Mouse (Mus musculus) heart, embryonic 11.5 days (tissue): ENCODE measurements around the gene Fam25c. TPM values are rescaled to one million over a fixed set of nuclear protein-coding genes. Genes with fewer than 3 reads are reported as not detected.
"Not testable (repeated sequence)": the region's sequence is repeated elsewhere in the genome, so short reads cannot be mapped to it uniquely, and the experiment has no call there.

Experiments used
- ATAC-seq: fragments of 200-750 bp; cut with Nextera tagmentation; replicated peaks from 2 replicates; pipeline ENCODE4 v1.8.0; 2017; ENCODE audit warnings: moderate library complexity; ENCODE audit not compliant: insufficient number of reproducible peaks, low FRiP score, low TSS enrichment
- H3K27ac ChIP-seq: fragments of 300-500 bp; sonication (generic); 2 replicates; pipeline ENCODE4 v1.5.1; 2014; ENCODE audit warnings: mild to moderate bottlenecking, low read depth, low read length
- H3K27me3 ChIP-seq: fragments of 300-500 bp; sonication (generic); 2 replicates; pipeline ENCODE4 v1.6.1; 2014; ENCODE audit warnings: mild to moderate bottlenecking, low read length, mixed read lengths; ENCODE audit not compliant: control insufficient read depth, insufficient read depth
- H3K36me3 ChIP-seq: fragments of 300-500 bp; sonication (generic); 2 replicates; pipeline ENCODE4 v1.6.1; 2014; ENCODE audit warnings: mild to moderate bottlenecking, low read length, moderate library complexity, mixed read lengths; ENCODE audit not compliant: control insufficient read depth, insufficient read depth
- H3K4me1 ChIP-seq: fragments of 300-500 bp; sonication (generic); 2 replicates; pipeline ENCODE4 v1.6.1; 2014; ENCODE audit warnings: low read length; ENCODE audit not compliant: control insufficient read depth, insufficient read depth
- H3K4me2 ChIP-seq: fragments of 300-500 bp; sonication (generic); 2 replicates; pipeline ENCODE4 v1.6.1; 2014; ENCODE audit warnings: mild to moderate bottlenecking, moderate library complexity
- H3K4me3 ChIP-seq: fragments of 300-500 bp; sonication (generic); 2 replicates; pipeline ENCODE4 v1.5.1; 2014; ENCODE audit warnings: low read depth, low read length
- H3K9ac ChIP-seq: fragments of 300-500 bp; sonication (generic); 2 replicates; pipeline ENCODE4 v1.6.1; 2014; ENCODE audit warnings: mild to moderate bottlenecking, low read depth, low read length, moderate library complexity
- H3K9me3 ChIP-seq: fragments of 300-500 bp; sonication (generic); replicated peaks from 2 replicates; pipeline ENCODE4 v1.6.1; 2016; ENCODE audit warnings: low read length; ENCODE audit not compliant: control insufficient read depth
- WGBS: fragments of 180-500 bp; shearing (Covaris S2); extraction: QIAGEN DNeasy Blood & Tissue Kit; methylation state at CpG from one replicate; pipeline ENCODE4 v1.1.7; 2014; ENCODE audit not compliant: insufficient replicate concordance; 5-methylcytosine and 5-hydroxymethylcytosine counted together
- polyA plus RNA-seq: library from polyadenylated mRNA; unstranded; fragments of >200 nt; fragmentation: Nextera tagmentation; extraction: Ambion mirVana; gene quantifications from 2 replicates; pipeline ENCODE4 v1.2.1, GENCODE M21; 2014

Gene Fam25c
- polyA plus RNA-seq, 1 experiment from 2014 or later: not detected

DNA sequence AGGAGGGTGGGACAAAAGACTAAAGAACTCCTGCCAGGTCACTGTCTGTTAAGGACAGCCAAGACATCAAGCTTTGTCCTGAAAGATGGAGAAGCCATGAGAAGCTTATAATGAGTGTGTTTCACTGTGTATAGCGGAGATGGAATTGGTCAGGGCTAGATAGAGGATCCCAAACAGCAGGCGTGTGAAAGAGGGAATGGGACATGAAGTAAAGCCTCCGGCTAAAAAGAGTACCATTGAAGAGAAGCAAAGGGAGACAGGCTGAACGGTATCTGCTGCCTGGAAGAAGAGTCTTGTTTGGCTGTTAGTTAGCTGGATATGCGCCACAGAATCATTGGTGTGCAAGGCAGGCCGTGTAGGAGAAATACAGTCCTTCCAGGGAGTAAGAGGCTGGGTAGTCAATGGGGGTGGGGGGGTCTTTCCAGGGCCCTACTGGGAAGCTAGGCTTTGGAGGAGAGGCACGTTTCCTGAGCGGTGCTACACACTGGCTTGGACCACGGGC lies 24.5 kb downstream of the Fam25c start:
- Histone ChIP-seq H3K27me3 (no peaks in the 10 kb centered on the region), H3K36me3 (peaks cover 18% of the 10 kb centered on the region), H3K9ac (no peak overlapping the region), H3K9me3 (no peaks in the 10 kb centered on the region), H3K4me1 (no peaks in the 10 kb centered on the region), H3K4me2 (no peak overlapping the region), H3K27ac (no peak overlapping the region), H3K4me3 (no peak overlapping the region)
- ATAC-seq: no peak
- 87% methylated on average over 9 of the region's 9 CpGs for WGBS

DNA sequence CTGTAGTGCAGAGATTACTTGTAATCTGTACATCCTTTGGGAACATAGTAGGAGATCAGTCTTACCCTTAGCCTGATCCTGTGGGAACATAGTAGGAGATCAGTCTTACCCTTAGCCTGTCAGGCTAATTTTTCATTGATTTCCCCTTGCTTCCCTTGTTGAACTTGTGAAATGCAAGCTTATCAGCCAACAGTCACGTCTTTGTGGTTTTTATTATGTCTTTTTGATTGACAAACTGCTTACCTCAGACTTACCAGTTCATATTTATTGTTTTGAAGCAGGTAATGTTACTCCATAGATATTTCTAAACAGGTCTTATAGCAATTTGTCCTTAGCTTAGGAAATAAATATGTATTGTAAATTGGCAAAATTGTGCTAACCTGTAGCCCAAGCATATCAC lies 27.6 kb downstream of the Fam25c start:
- Histone ChIP-seq H3K27ac (no peak overlapping the region), H3K36me3 (peaks cover 8% of the 10 kb centered on the region), H3K9ac (no peak overlapping the region), H3K4me1 (no peaks in the 10 kb centered on the region), H3K27me3 (no peaks in the 10 kb centered on the region), H3K4me2 (no peak overlapping the region), H3K4me3 (no peak overlapping the region), H3K9me3 (no peaks in the 10 kb centered on the region)
- ATAC-seq: no peak
- 77% methylated on average over 1 of the region's 1 CpGs for WGBS

DNA sequence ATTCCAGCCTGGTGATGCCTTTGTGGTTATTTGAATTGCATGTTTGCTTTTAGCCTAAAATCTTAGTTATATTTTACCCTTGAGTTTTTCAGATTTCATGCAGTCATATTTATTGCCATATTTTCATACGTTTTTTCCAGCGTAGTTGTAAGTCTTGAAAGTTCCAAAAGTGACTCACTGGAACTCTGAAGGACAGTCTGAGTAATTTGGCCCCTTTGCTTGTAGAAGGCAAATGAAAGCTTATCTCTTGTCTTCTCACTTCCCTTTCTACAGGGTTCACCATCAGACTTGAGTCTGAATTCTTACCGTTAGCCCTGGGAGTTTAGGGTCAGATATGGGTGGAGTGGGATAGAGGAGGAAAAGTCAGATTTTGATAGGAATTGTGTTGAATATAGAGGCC lies 28.6 kb downstream of the Fam25c start:
- Histone ChIP-seq H3K4me3 (no peak overlapping the region), H3K9me3 (no peaks in the 10 kb centered on the region), H3K4me1 (no peaks in the 10 kb centered on the region), H3K36me3 (peaks cover 10% of the 10 kb centered on the region), H3K27me3 (no peaks in the 10 kb centered on the region), H3K9ac (no peak overlapping the region), H3K4me2 (no peak overlapping the region), H3K27ac (no peak overlapping the region)
- no peak for ATAC-seq
- 73% methylated on average over 3 of the region's 3 CpGs for WGBS

DNA sequence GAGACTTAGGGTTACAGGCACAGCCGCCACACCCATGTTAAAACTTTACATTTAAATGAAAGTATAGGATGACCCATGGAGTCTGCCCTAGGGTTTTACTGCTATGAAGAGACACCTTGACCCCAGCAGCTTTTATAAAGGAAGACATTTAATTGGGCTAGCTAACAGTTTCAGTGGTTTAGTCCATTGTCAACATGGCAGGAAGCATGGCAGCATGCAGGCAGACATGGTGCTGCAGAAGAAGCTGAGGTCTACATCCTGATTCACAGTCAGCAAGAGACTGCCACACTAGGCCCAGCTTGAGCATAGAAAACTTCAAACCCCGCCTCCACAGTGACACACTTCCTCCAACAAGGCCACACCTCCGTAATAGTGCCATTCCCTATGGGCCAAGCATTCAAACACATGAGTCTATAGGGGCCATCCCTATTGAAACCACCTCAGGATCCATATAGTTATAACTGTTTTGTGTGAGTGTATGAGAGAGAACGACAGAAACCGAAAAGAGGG lies 31.6 kb downstream of the Fam25c start:
- peaks cover 12% of the 10 kb centered on the region for H3K36me3 ChIP-seq
- H3K4me1 ChIP-seq: no peaks in the 10 kb centered on the region
- H3K27me3 ChIP-seq: no peaks in the 10 kb centered on the region
- no peak overlapping the region for H3K4me2 ChIP-seq
- H3K9ac ChIP-seq: no peak overlapping the region
- no peaks in the 10 kb centered on the region for H3K9me3 ChIP-seq
- 94% methylated on average over 5 of the region's 5 CpGs for WGBS
- no peak overlapping the region for H3K27ac ChIP-seq
- no peak overlapping the region for H3K4me3 ChIP-seq
- ATAC-seq: no peak

DNA sequence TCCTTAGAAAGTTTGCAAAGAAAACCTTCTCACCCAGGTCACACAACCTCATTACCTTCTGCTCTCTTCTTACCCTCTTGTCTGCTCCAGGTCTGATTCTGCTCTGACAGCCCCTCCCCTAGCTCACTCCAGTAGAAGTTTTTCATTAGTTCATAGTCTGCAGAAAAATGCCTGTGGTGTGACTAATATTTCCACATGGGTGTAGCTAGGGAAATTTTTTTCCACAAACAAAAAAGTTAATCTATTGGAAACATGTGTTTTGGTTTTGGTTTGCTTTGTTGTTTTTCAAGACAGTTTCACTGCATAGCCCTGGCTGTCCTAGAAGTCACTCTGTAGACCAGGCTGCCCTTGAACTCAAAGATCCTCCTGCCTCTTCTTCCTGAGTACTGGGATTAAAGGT lies 37.1 kb downstream of the Fam25c start:
- H3K27ac ChIP-seq: no peak overlapping the region
- ATAC-seq: no peak
- no peaks in the 10 kb centered on the region for H3K27me3 ChIP-seq
- H3K9ac ChIP-seq: no peak overlapping the region
- H3K4me2 ChIP-seq: no peak overlapping the region
- H3K4me1 ChIP-seq: peaks cover 5% of the 10 kb centered on the region; the same call in 1 of the 2 replicates
- H3K9me3 ChIP-seq: no peaks in the 10 kb centered on the region
- H3K4me3 ChIP-seq: no peak overlapping the region
- H3K36me3 ChIP-seq: peaks cover 8% of the 10 kb centered on the region

DNA sequence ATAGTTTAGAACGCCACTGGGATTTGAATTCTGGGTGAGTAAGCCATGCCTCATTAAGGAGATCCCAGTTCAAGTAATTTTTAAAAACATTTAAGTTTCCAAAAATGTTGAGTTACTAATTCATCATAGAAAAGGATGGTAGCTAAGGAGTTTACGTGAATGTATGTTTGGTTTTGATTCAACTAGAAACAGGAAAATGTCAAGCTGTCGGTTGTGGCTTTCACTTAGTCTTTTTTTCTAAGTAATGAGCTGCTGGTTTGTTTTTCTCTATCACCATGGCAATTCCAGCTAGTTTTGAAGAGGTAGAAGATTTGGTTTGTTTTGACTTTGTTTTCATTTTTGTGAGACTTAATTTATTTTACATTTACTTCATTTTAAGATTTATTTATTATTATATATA lies 37.8 kb downstream of the Fam25c start:
- ATAC-seq: no peak

DNA sequence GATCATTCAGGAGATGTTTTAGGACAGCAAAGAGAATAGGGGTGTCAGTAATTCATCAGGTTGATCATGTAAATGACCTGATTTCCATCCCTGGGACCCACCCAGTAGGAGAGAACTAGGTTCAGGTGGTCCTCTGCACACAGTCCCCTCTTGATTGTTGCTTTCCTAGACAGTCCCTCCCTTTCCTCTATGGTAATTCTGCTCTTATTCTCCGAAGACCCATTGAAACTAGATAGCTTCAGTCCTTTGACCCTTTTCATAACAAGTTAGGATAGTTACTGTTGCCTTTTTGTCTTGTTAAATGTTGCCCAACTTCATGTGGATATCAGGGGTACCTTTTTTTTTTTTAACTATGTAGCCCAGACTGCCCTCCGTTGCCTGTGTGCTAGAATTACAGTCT lies 38.9 kb downstream of the Fam25c start:
- Histone ChIP-seq H3K9ac (no peak overlapping the region), H3K4me1 (peaks cover 15% of the 10 kb centered on the region), H3K4me3 (no peak overlapping the region), H3K27me3 (no peaks in the 10 kb centered on the region), H3K36me3 (peaks cover 5% of the 10 kb centered on the region; the same call in 1 of the 2 replicates), H3K27ac (no peak overlapping the region), H3K9me3 (no peaks in the 10 kb centered on the region), H3K4me2 (no peak overlapping the region)
- ATAC-seq: no peak
- WGBS: 96% methylated on average over 2 of the region's 2 CpGs

More for the DNA sequence above, 37.8 kb downstream of the Fam25c start:
- Histone ChIP-seq H3K9me3 (no peaks in the 10 kb centered on the region), H3K27ac (no peak overlapping the region), H3K36me3 (peaks cover 8% of the 10 kb centered on the region; the same call in 1 of the 2 replicates), H3K4me3 (no peak overlapping the region), H3K9ac (no peak overlapping the region), H3K4me2 (no peak overlapping the region), H3K27me3 (no peaks in the 10 kb centered on the region), H3K4me1 (peaks cover 10% of the 10 kb centered on the region)
- 85% methylated on average over 3 of the region's 3 CpGs for WGBS

DNA sequence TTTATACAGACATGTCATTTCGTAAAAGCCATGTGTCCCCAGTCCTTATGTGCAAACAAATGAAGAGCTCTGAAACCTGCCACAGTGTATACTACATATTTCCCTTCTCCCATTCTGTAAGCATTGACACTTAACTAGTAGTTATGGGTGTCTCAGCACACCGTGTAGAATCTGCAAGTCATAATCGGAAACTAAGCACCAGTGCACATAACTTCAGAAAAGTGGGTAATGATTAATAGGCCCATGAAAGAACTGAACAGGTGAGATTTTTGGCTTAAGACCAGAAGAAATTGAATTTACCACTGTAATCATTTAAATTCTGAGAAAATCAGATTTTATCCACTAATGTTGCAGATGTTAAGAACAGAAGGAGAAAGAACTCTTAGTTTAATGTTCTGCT lies 40.4 kb downstream of the Fam25c start:
- H3K27ac ChIP-seq: no peak overlapping the region
- ATAC-seq: no peak
- H3K4me3 ChIP-seq: no peak overlapping the region
- H3K9ac ChIP-seq: no peak overlapping the region
- no peaks in the 10 kb centered on the region for H3K27me3 ChIP-seq
- H3K36me3 ChIP-seq: peaks cover 2% of the 10 kb centered on the region; the same call in 1 of the 2 replicates
- no peaks in the 10 kb centered on the region for H3K9me3 ChIP-seq
- H3K4me2 ChIP-seq: no peak overlapping the region
- 84% methylated on average over 3 of the region's 3 CpGs for WGBS
- peaks cover 15% of the 10 kb centered on the region for H3K4me1 ChIP-seq

DNA sequence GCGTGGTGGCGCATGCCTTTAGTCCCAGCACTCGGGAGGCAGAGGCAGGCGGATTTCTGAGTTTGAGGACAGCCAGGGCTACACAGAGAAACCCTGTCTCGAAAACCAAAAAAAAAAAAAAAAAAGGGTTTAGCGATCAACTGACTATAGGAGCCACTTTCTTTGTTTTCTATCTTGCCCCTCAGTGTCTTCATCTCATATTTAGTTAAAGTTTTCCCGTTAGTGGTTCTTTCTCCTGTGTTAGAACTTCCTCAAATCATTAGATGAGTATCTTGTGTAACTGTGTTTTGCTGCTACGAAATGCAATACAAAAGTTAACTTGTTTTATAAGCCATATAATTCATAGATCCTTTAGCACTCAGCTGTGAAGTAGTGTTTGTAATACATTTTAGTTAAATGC lies 40.9 kb downstream of the Fam25c start:
- H3K4me2 ChIP-seq, H3K4me3 ChIP-seq, H3K27ac ChIP-seq, H3K36me3 ChIP-seq, H3K9ac ChIP-seq, H3K27me3 ChIP-seq, H3K9me3 ChIP-seq, ATAC-seq: not testable (repeated sequence)
- 82% methylated on average over 8 of the region's 8 CpGs for WGBS
- H3K4me1 ChIP-seq: peaks cover 15% of the 10 kb centered on the region
